Mouse (Mus musculus) stomach, postnatal 0 days (tissue): Measurements from ENCODE around the gene H2-Q10.
A peak's percentile ranks its signal among the peaks of the same experiment; 100 is the strongest.

Experiments
- CTCF ChIP-seq: IDR thresholded peaks from 2 replicates; pipeline ENCODE4 v1.5.1; 2016; ENCODE audit warnings: antibody characterized with exemption, low read depth, mild to moderate bottlenecking, moderate library complexity
- EP300 ChIP-seq: optimal IDR thresholded peaks from 2 replicates; pipeline ENCODE3; 2016; ENCODE audit warnings: antibody characterized with exemption

DNA sequence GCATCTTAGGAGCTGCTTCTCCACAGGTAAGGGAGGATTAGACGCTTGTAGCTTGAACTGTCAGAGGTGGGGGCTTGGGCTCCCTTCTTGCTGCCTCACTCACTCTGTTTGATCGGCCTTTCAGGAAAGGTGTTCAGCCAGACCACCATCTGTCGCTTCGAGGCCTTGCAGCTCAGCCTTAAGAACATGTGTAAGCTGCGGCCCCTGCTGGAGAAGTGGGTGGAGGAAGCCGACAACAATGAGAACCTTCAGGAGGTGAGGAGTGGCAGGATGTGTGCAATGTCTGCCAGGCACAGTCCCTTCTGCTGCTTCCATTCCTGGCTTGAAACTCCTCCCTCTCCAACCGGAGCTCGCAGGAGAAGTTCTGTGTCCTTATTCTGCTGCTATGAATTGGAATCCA is 39.4 kb downstream of the H2-Q10 start:
- TF ChIP-seq CTCF (peak; percentile 75), EP300 (no peak)
